Mouse (Mus musculus) olfactory bulb, adult 2 months (tissue): Measurements from ENCODE around the gene Asgr1. TPM values are rescaled to one million over a fixed set of nuclear protein-coding genes. Genes with fewer than 3 reads are reported as not detected.

ENCODE experiments used
- H3K27ac ChIP-seq: fragments of 200-500 bp; 2 replicates; pipeline ENCODE4 v1.5.1; 2012; ENCODE audit warnings: low read depth, low read length; ENCODE audit not compliant: insufficient read depth
- H3K4me1 ChIP-seq: fragments of 200-500 bp; 2 replicates; pipeline ENCODE4 v1.6.1; 2012; ENCODE audit warnings: low read length; ENCODE audit not compliant: control insufficient read depth, insufficient read depth
- H3K4me3 ChIP-seq: fragments of 200-500 bp; 2 replicates; pipeline ENCODE4 v1.5.1; 2012; ENCODE audit warnings: mild to moderate bottlenecking, low read depth, low read length, moderate library complexity; ENCODE audit not compliant: insufficient read depth
- CTCF ChIP-seq: fragments of 200-500 bp; IDR thresholded peaks from 2 replicates; pipeline ENCODE4 v1.5.1; 2012; ENCODE audit warnings: low read depth, mild to moderate bottlenecking, low read length, moderate library complexity; ENCODE audit not compliant: insufficient read depth
- POLR2A ChIP-seq: fragments of 200-500 bp; IDR thresholded peaks from 2 replicates; pipeline ENCODE4 v1.6.1; 2012; ENCODE audit warnings: mild to moderate bottlenecking, low read depth, low read length, moderate library complexity; ENCODE audit not compliant: insufficient read depth
- WGBS: fragments of 180-500 bp; shearing (Covaris S2); methylation state at CpG from one replicate; pipeline ENCODE4 v1.1.7; 2018; 5-methylcytosine and 5-hydroxymethylcytosine counted together
- polyA plus RNA-seq: library from polyadenylated mRNA; stranded (reverse); fragments of >200 nt; gene quantifications from 2 replicates; pipeline ENCODE4 v1.2.4, GENCODE M21; 2012; ENCODE audit warnings: low replicate concordance; ENCODE audit not compliant: missing spikeins, insufficient read depth, insufficient read length

The Asgr1 gene
- not detected in 2 replicates for polyA plus RNA-seq

DNA sequence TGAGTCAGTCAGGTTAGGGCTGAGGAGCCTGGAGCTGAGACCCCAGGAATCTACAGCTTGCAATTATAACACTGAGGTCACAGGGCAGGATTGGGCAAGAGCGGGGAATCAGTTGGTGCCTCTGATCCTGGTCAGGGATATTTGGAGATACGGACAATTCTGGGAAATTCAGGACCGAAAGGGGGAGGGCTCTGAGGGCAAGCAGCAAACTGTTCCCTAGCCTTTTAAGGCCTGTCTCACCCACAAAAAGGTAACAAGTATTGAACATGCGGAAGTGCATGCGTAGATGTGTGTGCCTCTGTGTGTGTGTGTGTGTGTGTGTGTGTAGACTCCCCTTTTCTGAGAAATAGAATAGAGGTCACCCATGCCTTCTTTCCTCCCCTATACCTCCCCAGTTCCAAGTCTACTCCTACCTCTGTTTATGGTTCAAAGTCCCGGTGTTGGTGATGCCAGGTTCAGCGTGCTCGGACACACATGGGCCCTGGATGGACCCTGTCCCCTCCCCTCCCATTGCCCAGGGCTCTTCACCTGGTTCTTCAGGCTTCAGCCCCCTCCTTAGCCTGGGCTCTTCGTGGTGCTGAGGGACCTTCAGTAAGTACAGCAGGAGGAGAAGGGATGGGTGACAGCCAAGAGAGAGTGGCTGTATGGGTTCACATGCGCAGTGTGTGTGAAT, at the start of gene Asgr1:
Asgr1 (plus strand) TSS at position 188 of the 673 bp plus-strand sequence.
- H3K4me1 ChIP-seq = peaks cover 7% of the 10 kb centered on the region
- H3K27ac ChIP-seq = no peak within 1 kb of the TSS
- WGBS = 88% methylated on average over 10 of the region's 10 CpGs
- TF ChIP-seq POLR2A = no peak
- no peak for TF ChIP-seq CTCF
- H3K4me3 ChIP-seq = no peak within 1 kb of the TSS

DNA sequence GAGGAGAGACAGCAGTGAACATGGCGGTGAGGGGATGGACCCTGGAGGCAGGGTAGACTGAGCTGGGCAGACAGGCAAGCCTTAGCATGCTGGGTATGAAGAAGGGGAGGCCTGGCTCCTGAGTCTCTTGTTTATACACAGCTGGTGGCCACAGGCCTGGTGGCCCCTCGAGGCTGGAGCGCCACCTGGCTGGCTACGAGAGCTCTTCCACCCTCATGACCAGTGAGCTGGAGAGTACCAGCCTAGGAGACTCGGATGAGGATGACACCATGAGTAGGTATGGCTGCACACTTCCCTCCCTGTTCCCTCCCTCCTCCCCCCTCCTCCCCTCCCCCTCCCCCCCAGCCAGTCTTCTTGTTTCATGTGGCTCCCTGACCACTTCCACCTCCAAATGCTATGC, 48.4 kb upstream of the Asgr1 start:
- Histone ChIP-seq H3K27ac (no peak overlapping the region), H3K4me3 (no peak overlapping the region), H3K4me1 (peaks cover 15% of the 10 kb centered on the region)
- TF ChIP-seq CTCF = no peak
- TF ChIP-seq POLR2A = no peak
- 45% methylated on average over 5 of the region's 5 CpGs for WGBS

GRCm38 (mm10) chr11:70010033-70010432, 43.9 kb upstream of the Asgr1 start:
- H3K4me3 ChIP-seq = no peak overlapping the region
- WGBS = 77% methylated on average over 6 of the region's 6 CpGs
- peaks cover 9% of the 10 kb centered on the region; the same call in 1 of the 2 replicates for H3K4me1 ChIP-seq
- no peak overlapping the region for H3K27ac ChIP-seq
- no peak for TF ChIP-seq CTCF
- TF ChIP-seq POLR2A = no peak

- Histone ChIP-seq H3K4me1 (peaks cover 9% of the 10 kb centered on the region; the same call in 1 of the 2 replicates), H3K27ac (no peak overlapping the region), H3K4me3 (no peak overlapping the region)
- TF ChIP-seq CTCF = no peak
- TF ChIP-seq POLR2A = no peak
- whole genome bisulfite sequencing = 79% methylated on average over 12 of the region's 12 CpGs
Observed at GRCm38 (mm10) chr11:70010548-70010947, 43.3 kb upstream of the Asgr1 start.

- 78% methylated on average over 10 of the region's 10 CpGs for WGBS
- no peak for TF ChIP-seq CTCF
- TF ChIP-seq POLR2A = no peak
- Histone ChIP-seq H3K27ac (no peak overlapping the region), H3K4me3 (no peak overlapping the region), H3K4me1 (peaks cover 9% of the 10 kb centered on the region; the same call in 1 of the 2 replicates)
Observed at GRCm38 (mm10) chr11:70010961-70011360, 42.9 kb upstream of the Asgr1 start.

DNA sequence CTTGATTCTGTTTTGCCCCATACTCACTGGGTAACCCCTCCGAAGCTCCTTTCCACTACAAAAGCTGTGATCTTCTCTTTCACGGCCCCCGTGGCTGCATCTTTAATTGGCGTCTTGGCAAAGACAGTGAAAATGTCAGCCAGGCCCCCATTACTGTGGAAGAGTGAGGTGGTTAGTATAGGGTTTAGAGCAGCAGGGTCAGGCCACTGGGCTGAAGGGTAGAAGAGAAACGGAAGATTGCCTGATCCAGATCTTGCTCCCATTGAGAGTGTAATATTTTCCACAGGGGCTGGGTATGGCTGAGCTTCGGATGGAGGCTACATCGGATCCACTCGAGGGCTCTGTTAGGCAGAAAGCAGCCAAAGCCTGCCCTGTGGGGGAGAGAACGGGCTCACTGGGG, 41.0 kb upstream of the Asgr1 start:
- 64% methylated on average over 9 of the region's 9 CpGs for WGBS

GRCm38 (mm10) chr11:70013408-70013807, 40.5 kb upstream of the Asgr1 start:
- Histone ChIP-seq H3K27ac (no peak overlapping the region), H3K4me1 (peaks cover 15% of the 10 kb centered on the region), H3K4me3 (no peak overlapping the region)
- WGBS = 77% methylated on average over 3 of the region's 3 CpGs
- no peak for TF ChIP-seq POLR2A
- TF ChIP-seq CTCF = no peak

More for the DNA sequence above, 41.0 kb upstream of the Asgr1 start:
- Histone ChIP-seq H3K27ac (no peak overlapping the region), H3K4me1 (peaks cover 15% of the 10 kb centered on the region), H3K4me3 (no peak overlapping the region)
- no peak for TF ChIP-seq POLR2A

GRCm38 (mm10) chr11:70014051-70014450, 39.8 kb upstream of the Asgr1 start:
- WGBS = 67% methylated on average over 5 of the region's 5 CpGs
- no peak overlapping the region for H3K27ac ChIP-seq
- peaks cover 15% of the 10 kb centered on the region for H3K4me1 ChIP-seq
- no peak for TF ChIP-seq CTCF
- no peak for TF ChIP-seq POLR2A
- H3K4me3 ChIP-seq = no peak overlapping the region

DNA sequence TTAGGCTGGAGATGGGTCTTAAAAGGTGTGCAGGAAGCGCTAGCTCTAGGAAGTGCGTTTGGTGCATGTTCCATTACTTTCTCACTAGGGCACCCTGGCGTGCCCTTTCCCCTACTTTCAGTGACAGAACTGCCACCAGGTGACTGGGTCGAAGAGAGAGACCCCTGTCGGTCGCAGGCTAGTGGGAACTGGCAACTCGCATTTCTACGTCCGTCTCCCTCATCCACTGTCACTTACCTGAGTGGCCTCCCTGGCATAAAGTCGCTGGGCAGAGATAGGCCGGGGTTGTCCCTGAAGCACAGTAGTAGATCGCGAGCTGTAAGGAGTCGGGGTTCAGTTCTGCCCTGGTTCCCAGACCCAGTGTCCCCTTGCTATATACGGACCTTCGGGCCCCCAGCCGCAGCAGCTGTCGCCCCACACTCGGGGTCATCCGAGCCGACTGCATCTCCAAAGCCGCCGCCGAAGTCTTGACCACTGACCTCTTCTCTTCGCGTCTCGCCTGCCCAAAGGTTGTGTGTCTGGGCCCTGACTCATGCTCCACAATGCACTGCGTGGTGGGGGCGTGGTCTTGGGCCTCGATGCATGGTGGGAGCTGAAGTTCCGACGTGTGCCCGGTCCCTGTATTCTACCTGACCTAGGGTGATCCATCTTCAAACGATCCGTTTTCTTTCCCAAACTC, 38.9 kb upstream of the Asgr1 start, which contains the start of gene Acadvl:
Acadvl (minus strand) TSS at position 532 of the 679 bp plus-strand sequence.
- TF ChIP-seq CTCF (no peak; the same call in 1 of the 2 replicates), POLR2A (peak; percentile 50)
- WGBS = 0% methylated on average over 35 of the region's 35 CpGs
- Histone ChIP-seq H3K4me3 (peak within 1 kb of the TSS; percentile 92), H3K4me1 (peaks cover 15% of the 10 kb centered on the region), H3K27ac (peak within 1 kb of the TSS; percentile 69; the same call in 1 of the 2 replicates)
